Mouse (Mus musculus): ENCODE data around the gene Prep. TPM values are rescaled to one million over a fixed set of nuclear protein-coding genes. Genes with fewer than 3 reads are reported as not detected.

The Prep gene
- polyA plus RNA-seq, 1 experiment from 2014 or later, result 29.1 TPM

GRCm38 (mm10) chr10:45104098-45104497 lies 37.1 kb downstream of the Prep start:
- no peaks in the 10 kb centered on the region for H3K9me3 ChIP-seq
- WGBS, result 46% methylated on average over 7 of the region's 7 CpGs
- H3K36me3 ChIP-seq, result peaks cover 36% of the 10 kb centered on the region
- H3K4me3 ChIP-seq, result no peak overlapping the region
- peaks cover 9% of the 10 kb centered on the region; the same call in 1 of the 2 replicates for H3K4me1 ChIP-seq
- no peak overlapping the region for H3K9ac ChIP-seq
- H3K27me3 ChIP-seq (replicated peaks), result no peaks in the 10 kb centered on the region
- H3K4me2 ChIP-seq (replicated peaks), result no peak overlapping the region
- ATAC-seq (ENCODE audit: low FRiP score, low read depth), result peak; percentile 65
- 0 out of 2 replicates have a peak overlapping the region, but pooled peaks have one; percentile 32 for H3K27ac ChIP-seq

DNA sequence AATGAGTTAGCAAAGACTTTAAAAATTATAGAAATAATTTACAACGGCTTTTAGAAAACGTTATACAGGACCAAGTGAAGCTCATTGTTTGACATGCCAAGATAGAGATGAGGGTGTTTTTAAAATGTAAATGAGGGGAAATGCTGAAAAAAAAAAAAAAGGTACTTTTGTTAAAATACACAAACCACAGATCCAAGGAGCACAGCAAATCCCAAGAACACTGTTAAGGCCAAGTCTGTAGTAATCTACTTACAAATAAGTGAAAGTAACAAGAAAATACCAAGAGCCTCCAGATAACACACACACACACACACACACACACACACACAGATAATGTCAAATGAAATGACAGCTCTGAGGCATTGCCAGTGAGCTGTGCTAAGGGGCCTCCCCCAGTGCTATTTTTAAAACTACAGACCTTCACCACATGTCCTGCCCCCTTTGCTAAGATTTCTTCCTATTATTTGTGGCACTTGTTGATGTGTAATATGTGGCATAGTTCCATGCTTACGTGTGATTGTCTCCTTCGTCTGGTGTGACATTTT lies 37.6 kb downstream of the Prep start:
- Histone ChIP-seq H3K4me3 (no peak overlapping the region), H3K4me1 (peaks cover 9% of the 10 kb centered on the region; the same call in 1 of the 2 replicates), H3K36me3 (peaks cover 36% of the 10 kb centered on the region), H3K27me3 (replicated peaks) (no peaks in the 10 kb centered on the region), H3K4me2 (replicated peaks) (no peak overlapping the region), H3K27ac (no peak overlapping the region), H3K9me3 (no peaks in the 10 kb centered on the region), H3K9ac (no peak overlapping the region)
- WGBS, result 80% methylated on average over 4 of the region's 4 CpGs
- ATAC-seq (ENCODE audit: low FRiP score, low read depth), result no peak

DNA sequence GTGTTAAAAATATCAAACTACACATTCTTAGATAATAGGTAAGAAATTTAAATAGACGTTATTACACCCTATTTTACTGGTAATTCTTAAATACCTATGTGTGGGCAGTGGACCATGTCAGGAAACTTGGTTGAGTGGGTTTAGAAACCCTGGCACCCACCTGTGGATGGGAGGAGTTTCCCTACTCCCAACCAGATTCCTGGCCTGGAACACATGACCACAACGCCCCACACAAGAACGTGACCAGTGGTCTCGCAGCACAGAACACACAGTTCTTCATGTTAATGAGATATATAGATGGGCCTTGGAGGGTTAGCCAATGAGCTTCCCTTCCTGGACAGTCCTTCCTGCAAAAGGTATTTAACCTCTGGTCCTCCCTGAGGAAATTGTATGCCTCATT lies 39.5 kb downstream of the Prep start:
- WGBS, result 93% methylated on average over 4 of the region's 4 CpGs

GRCm38 (mm10) chr10:45107313-45107712 lies 40.3 kb downstream of the Prep start:
- peaks cover 33% of the 10 kb centered on the region for H3K36me3 ChIP-seq
- peaks cover 9% of the 10 kb centered on the region; the same call in 1 of the 2 replicates for H3K4me1 ChIP-seq
- no peaks in the 10 kb centered on the region for H3K27me3 ChIP-seq (replicated peaks)
- ATAC-seq (ENCODE audit: low FRiP score, low read depth), result no peak
- H3K4me2 ChIP-seq (replicated peaks), result no peak overlapping the region
- WGBS, result 96% methylated on average over 2 of the region's 2 CpGs
- H3K9me3 ChIP-seq, result no peaks in the 10 kb centered on the region
- H3K4me3 ChIP-seq, result no peak overlapping the region
- H3K27ac ChIP-seq, result no peak overlapping the region
- H3K9ac ChIP-seq, result no peak overlapping the region

More for the DNA sequence above, 39.5 kb downstream of the Prep start:
- peaks cover 35% of the 10 kb centered on the region for H3K36me3 ChIP-seq
- no peak overlapping the region for H3K4me2 ChIP-seq (replicated peaks)
- H3K4me1 ChIP-seq, result peaks cover 9% of the 10 kb centered on the region; the same call in 1 of the 2 replicates
- H3K4me3 ChIP-seq, result no peak overlapping the region
- H3K27ac ChIP-seq, result no peak overlapping the region
- no peak for ATAC-seq (ENCODE audit: low FRiP score, low read depth)
- no peaks in the 10 kb centered on the region for H3K9me3 ChIP-seq
- H3K27me3 ChIP-seq (replicated peaks), result no peaks in the 10 kb centered on the region
- no peak overlapping the region for H3K9ac ChIP-seq

DNA sequence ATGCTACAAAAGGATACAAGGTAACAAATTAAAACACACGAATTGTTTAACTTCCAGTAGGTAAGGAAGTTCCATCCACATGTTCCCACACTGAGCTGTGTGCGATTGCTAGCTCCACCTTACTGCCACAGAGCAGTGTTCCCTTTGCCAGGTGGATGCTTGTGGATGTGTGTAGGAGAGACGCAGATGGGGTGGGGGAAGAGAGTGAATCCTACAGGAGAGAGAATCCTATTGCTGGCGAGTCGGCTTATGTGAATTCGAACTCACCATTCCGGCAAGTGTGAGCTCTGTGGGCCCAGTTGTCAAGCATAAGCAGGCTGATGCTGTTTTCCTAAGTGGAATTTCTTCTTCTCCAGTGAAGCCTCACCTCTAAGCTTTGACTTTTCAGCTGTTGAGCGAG lies 42.0 kb downstream of the Prep start:
- Histone ChIP-seq H3K4me2 (replicated peaks) (no peak overlapping the region), H3K27me3 (replicated peaks) (no peaks in the 10 kb centered on the region), H3K9me3 (no peaks in the 10 kb centered on the region), H3K27ac (no peak overlapping the region), H3K9ac (no peak overlapping the region), H3K4me3 (no peak overlapping the region), H3K36me3 (peaks cover 38% of the 10 kb centered on the region), H3K4me1 (peaks cover 4% of the 10 kb centered on the region; the same call in 1 of the 2 replicates)
- no peak for ATAC-seq (ENCODE audit: low FRiP score, low read depth)
- 97% methylated on average over 8 of the region's 8 CpGs for WGBS

GRCm38 (mm10) chr10:45109974-45110373 lies 43.0 kb downstream of the Prep start:
- H3K9me3 ChIP-seq, result no peaks in the 10 kb centered on the region
- no peaks in the 10 kb centered on the region for H3K4me1 ChIP-seq
- H3K4me3 ChIP-seq, result no peak overlapping the region
- H3K36me3 ChIP-seq, result peaks cover 47% of the 10 kb centered on the region
- H3K9ac ChIP-seq, result no peak overlapping the region
- H3K4me2 ChIP-seq (replicated peaks), result no peak overlapping the region
- ATAC-seq (ENCODE audit: low FRiP score, low read depth), result no peak
- H3K27ac ChIP-seq, result no peak overlapping the region
- WGBS, result 85% methylated on average over 6 of the region's 6 CpGs
- H3K27me3 ChIP-seq (replicated peaks), result no peaks in the 10 kb centered on the region

DNA sequence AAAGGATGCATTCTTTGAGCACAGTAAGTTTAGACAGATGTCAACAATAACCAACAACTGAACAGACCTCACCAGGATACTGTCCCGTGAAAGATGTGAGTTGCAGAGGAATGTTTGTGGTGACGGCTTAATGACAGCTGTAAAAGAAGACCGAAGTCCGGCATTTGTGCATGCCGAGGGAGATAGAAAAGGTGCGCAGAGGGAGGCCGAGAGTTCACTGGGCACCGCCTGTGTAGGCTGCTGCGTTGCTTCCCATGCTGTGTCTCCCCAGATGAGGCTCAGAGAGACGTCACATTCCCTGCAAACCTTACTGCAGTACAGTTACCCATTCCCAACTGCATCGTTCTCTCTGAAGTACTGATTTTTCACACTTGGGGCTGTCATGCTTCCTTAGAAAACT lies 45.9 kb downstream of the Prep start:
- no peaks in the 10 kb centered on the region for H3K27me3 ChIP-seq (replicated peaks)
- no peaks in the 10 kb centered on the region for H3K9me3 ChIP-seq
- H3K4me3 ChIP-seq, result no peak overlapping the region
- H3K9ac ChIP-seq, result no peak overlapping the region
- no peak overlapping the region for H3K27ac ChIP-seq
- peaks cover 52% of the 10 kb centered on the region for H3K36me3 ChIP-seq
- no peak overlapping the region for H3K4me2 ChIP-seq (replicated peaks)
- ATAC-seq (ENCODE audit: low FRiP score, low read depth), result no peak
- 52% methylated on average over 11 of the region's 11 CpGs for WGBS
- H3K4me1 ChIP-seq, result no peaks in the 10 kb centered on the region

- ATAC-seq (ENCODE audit: low FRiP score, low read depth), result no peak
- Histone ChIP-seq H3K4me2 (replicated peaks) (no peak overlapping the region), H3K27ac (no peak overlapping the region), H3K4me3 (no peak overlapping the region), H3K36me3 (peaks cover 46% of the 10 kb centered on the region), H3K27me3 (replicated peaks) (no peaks in the 10 kb centered on the region), H3K9ac (no peak overlapping the region), H3K9me3 (no peaks in the 10 kb centered on the region), H3K4me1 (no peaks in the 10 kb centered on the region)
- 88% methylated on average over 4 of the region's 4 CpGs for WGBS
Measured at GRCm38 (mm10) chr10:45114462-45114861, 47.5 kb downstream of the Prep start.

- H3K9me3 ChIP-seq, result no peaks in the 10 kb centered on the region
- no peak for ATAC-seq (ENCODE audit: low FRiP score, low read depth)
- no peak overlapping the region for H3K9ac ChIP-seq
- H3K4me1 ChIP-seq, result no peaks in the 10 kb centered on the region
- H3K36me3 ChIP-seq, result peaks cover 53% of the 10 kb centered on the region
- H3K27me3 ChIP-seq (replicated peaks), result no peaks in the 10 kb centered on the region
- no peak overlapping the region for H3K4me2 ChIP-seq (replicated peaks)
- no peak overlapping the region for H3K4me3 ChIP-seq
- WGBS, result 89% methylated on average over 5 of the region's 5 CpGs
- no peak overlapping the region for H3K27ac ChIP-seq
Measured at GRCm38 (mm10) chr10:45116832-45117231, 49.8 kb downstream of the Prep start.

DNA sequence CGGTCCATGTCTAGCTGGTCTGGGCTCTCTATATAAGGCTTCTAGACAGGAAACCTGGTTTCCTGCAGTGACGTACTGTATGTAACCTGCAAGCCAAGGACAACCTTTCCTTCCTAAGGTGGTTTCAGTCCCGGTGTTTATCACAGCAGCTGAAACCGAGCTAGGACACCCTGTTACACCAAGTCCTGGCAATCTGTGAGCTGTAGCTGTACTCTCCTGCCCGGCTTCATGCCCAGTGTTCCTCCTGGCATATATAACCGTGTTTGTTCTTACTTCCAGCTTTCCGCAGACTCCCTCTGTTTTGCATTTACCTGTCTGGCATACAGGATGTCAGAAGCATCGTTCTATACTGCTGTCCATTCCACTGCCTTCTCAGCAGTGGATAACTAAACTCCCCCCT lies 51.4 kb downstream of the Prep start:
- ATAC-seq (ENCODE audit: low FRiP score, low read depth), result no peak
- WGBS, result 96% methylated on average over 8 of the region's 8 CpGs
- no peak overlapping the region for H3K4me2 ChIP-seq (replicated peaks)

DNA sequence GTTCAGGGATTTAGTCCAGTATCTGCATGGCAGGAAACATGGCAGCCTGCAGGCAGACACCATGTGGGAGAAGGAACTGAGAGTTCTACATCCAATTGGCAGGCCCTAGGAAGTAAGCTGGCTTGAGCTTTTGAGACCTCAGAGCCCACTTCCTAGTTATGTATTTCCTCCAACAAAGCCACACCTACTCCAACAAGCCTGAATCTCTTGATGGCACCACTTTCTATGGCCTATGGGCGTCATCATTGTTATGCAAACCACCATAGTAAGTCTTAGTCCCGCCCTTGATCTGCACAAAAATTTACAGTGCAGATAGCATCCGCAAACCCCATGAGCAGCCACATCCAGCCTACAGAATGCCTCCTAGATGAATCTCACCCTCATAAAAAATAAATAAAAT lies 54.6 kb downstream of the Prep start:
- Histone ChIP-seq H3K4me2 (replicated peaks) (no peak overlapping the region), H3K9ac (no peak overlapping the region), H3K4me3 (no peak overlapping the region), H3K27me3 (replicated peaks) (no peaks in the 10 kb centered on the region), H3K27ac (no peak overlapping the region), H3K4me1 (no peaks in the 10 kb centered on the region), H3K36me3 (peaks cover 60% of the 10 kb centered on the region), H3K9me3 (no peaks in the 10 kb centered on the region)
- WGBS, result 89% methylated on average over 3 of the region's 3 CpGs
- no peak for ATAC-seq (ENCODE audit: low FRiP score, low read depth)

More for the DNA sequence above, 51.4 kb downstream of the Prep start:
- Histone ChIP-seq H3K9ac (no peak overlapping the region), H3K4me3 (no peak overlapping the region), H3K36me3 (peaks cover 59% of the 10 kb centered on the region), H3K27ac (no peak overlapping the region), H3K27me3 (replicated peaks) (no peaks in the 10 kb centered on the region), H3K9me3 (no peaks in the 10 kb centered on the region), H3K4me1 (no peaks in the 10 kb centered on the region)

GRCm38 (mm10) chr10:45122476-45122875 lies 55.5 kb downstream of the Prep start:
- H3K9ac ChIP-seq, result no peak overlapping the region
- WGBS, result 59% methylated on average over 5 of the region's 5 CpGs
- peaks cover 57% of the 10 kb centered on the region for H3K36me3 ChIP-seq
- H3K27me3 ChIP-seq (replicated peaks), result no peaks in the 10 kb centered on the region
- H3K4me3 ChIP-seq, result no peak overlapping the region
- ATAC-seq (ENCODE audit: low FRiP score, low read depth), result no peak
- H3K9me3 ChIP-seq, result no peaks in the 10 kb centered on the region
- no peak overlapping the region for H3K27ac ChIP-seq
- no peaks in the 10 kb centered on the region for H3K4me1 ChIP-seq
- no peak overlapping the region for H3K4me2 ChIP-seq (replicated peaks)

DNA sequence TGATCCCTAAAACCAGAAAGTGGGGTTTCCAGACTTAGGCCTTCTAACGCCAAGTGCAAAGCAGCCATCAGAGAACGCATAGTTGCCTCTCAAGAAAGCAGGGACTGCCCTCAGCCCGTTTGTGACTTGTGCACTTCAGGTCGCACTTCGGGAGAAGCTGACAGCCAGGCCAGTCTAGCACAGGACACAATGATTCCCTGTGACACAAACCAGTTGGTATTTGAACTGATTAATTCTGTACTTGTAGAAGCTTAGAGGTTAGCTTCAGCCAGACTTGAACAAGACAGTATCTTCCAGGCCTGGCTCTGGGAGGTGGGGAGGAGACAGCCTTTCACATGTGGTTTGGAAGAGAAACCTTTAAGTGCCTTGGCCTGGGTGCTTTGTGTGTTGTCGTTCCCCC lies 56.0 kb downstream of the Prep start:
- H3K9me3 ChIP-seq, result no peaks in the 10 kb centered on the region
- no peak overlapping the region for H3K4me3 ChIP-seq
- WGBS, result 82% methylated on average over 6 of the region's 6 CpGs
- no peak overlapping the region for H3K27ac ChIP-seq
- H3K9ac ChIP-seq, result no peak overlapping the region
- ATAC-seq (ENCODE audit: low FRiP score, low read depth), result no peak
- H3K27me3 ChIP-seq (replicated peaks), result no peaks in the 10 kb centered on the region
- H3K36me3 ChIP-seq, result peaks cover 57% of the 10 kb centered on the region
- H3K4me1 ChIP-seq, result no peaks in the 10 kb centered on the region
- no peak overlapping the region for H3K4me2 ChIP-seq (replicated peaks)
